Mouse (Mus musculus): ENCODE measurements around the gene BC017158.
"Not testable (repeated sequence)": the region's sequence is repeated elsewhere in the genome, so short reads cannot be mapped to it uniquely, and the experiment has no call there.

BC017158 gene

DNA sequence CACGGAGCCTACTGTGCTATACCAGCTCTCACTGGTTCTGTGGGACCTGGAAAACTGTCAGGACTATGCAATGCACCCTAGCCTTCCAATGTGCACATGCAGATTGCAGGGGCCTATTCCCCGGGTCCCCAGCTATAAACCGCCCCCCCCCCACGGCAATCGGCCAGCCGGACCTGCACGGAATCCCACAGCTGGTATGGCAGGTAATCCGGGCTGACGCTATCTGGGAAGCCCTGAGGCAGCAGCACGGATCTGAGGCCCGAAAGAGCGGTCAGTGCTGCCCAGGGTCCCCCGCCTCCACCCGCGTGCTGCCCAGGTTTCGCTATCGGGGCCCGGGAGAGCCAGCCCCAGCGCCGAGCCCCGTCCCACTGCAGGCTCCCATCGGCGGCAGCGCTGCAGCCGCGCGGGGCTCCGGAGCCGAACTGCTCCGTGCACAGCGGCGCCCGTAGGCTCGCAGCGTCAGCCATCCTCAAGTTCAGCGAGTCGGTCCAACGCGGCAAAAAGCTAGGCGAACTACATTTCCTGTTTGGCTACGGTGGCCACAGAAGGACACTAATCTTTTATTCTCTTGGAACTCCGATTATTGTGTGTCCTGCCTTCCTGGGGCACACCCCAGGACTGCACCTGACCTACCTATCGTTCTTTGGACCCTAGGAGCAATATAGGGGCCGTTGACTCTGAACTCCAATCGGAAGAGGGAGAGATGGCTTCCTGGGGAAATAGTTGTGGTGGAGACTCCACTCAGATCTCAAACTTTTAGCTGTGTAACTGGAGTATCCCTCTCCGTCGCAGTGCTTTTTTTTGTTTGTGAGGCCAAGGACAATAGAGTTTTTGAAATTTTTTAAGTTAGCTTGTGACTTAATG lies at the start of gene BC017158:
TSS of gene BC017158 (minus strand) at position 554 of the 864 bp plus-strand sequence.
- peaks cover 13% of the 10 kb centered on the region for H3K27me3 ChIP-seq (ENCODE audit: insufficient read depth, low read length)
- H3K4me3 ChIP-seq (replicated peaks; ENCODE audit: low read length) = peak within 1 kb of the TSS; percentile 90
- peaks cover 24% of the 10 kb centered on the region for H3K4me1 ChIP-seq (replicated peaks; ENCODE audit: low read depth, low read length)
- TF ChIP-seq NANOG (IDR thresholded peaks at IDR 0.05; ENCODE audit: borderline replicate concordance, low read length) = no peak
- TF ChIP-seq POU5F1 (IDR thresholded peaks at IDR 0.05; ENCODE audit: borderline replicate concordance, low read length) = no peak
- no peak for TF ChIP-seq CTCF (conservative IDR thresholded peaks at IDR 0.05; ENCODE audit: low read length)
- H3K9me3 ChIP-seq (ENCODE audit: low read length) = no peaks in the 10 kb centered on the region
- peaks cover 17% of the 10 kb centered on the region for H3K36me3 ChIP-seq (ENCODE audit: insufficient read depth, low read length)

- Histone ChIP-seq H3K9me3 (ENCODE audit: low read length) (no peaks in the 10 kb centered on the region; the same call in 1 of the 2 replicates), H3K27me3 (ENCODE audit: insufficient read depth, low read length) (peaks cover 6% of the 10 kb centered on the region; the same call in 1 of the 2 replicates), H3K4me1 (replicated peaks; ENCODE audit: low read depth, low read length) (no peaks in the 10 kb centered on the region), H3K4me3 (replicated peaks; ENCODE audit: low read length) (no peak overlapping the region), H3K36me3 (ENCODE audit: insufficient read depth, low read length) (no peaks in the 10 kb centered on the region)
- TF ChIP-seq CTCF (conservative IDR thresholded peaks at IDR 0.05; ENCODE audit: low read length) = no peak
- no peak for TF ChIP-seq NANOG (IDR thresholded peaks at IDR 0.05; ENCODE audit: borderline replicate concordance, low read length)
- no peak for TF ChIP-seq POU5F1 (IDR thresholded peaks at IDR 0.05; ENCODE audit: borderline replicate concordance, low read length)
Observed at GRCm38 (mm10) chr7:128346991-128347390, 49.0 kb upstream of the BC017158 start.

GRCm38 (mm10) chr7:128346522-128346921 lies 48.6 kb upstream of the BC017158 start:
- H3K36me3 ChIP-seq (ENCODE audit: insufficient read depth, low read length) = no peaks in the 10 kb centered on the region
- H3K27me3 ChIP-seq (ENCODE audit: insufficient read depth, low read length) = peaks cover 6% of the 10 kb centered on the region; the same call in 1 of the 2 replicates
- H3K4me1 ChIP-seq (replicated peaks; ENCODE audit: low read depth, low read length) = no peaks in the 10 kb centered on the region
- no peaks in the 10 kb centered on the region; the same call in 1 of the 2 replicates for H3K9me3 ChIP-seq (ENCODE audit: low read length)
- no peak overlapping the region for H3K4me3 ChIP-seq (replicated peaks; ENCODE audit: low read length)
- TF ChIP-seq POU5F1 (IDR thresholded peaks at IDR 0.05; ENCODE audit: borderline replicate concordance, low read length) = no peak
- no peak for TF ChIP-seq NANOG (IDR thresholded peaks at IDR 0.05; ENCODE audit: borderline replicate concordance, low read length)
- no peak for TF ChIP-seq CTCF (conservative IDR thresholded peaks at IDR 0.05; ENCODE audit: low read length)

DNA sequence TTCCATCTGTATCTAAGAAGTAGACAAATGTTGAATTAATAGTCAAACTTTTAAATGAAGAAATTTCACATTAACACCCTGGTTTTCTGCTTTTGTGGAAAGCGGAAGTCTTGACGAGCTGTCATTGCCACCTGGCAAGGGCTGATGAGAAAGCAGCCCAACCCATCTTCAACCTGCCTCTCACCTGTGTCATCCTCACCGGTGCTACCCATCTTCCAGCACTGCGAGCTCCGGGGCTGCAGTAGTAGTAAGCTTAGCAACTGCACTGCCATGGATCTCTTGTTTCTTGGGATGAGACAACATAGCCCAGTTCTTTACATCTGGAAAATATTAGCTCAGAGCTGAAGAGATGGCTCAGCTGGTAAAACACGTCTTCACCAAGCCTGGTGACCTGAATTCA lies 47.7 kb upstream of the BC017158 start:
- H3K36me3 ChIP-seq (ENCODE audit: insufficient read depth, low read length) = no peaks in the 10 kb centered on the region
- H3K4me3 ChIP-seq (replicated peaks; ENCODE audit: low read length) = no peak overlapping the region
- H3K9me3 ChIP-seq (ENCODE audit: low read length) = no peaks in the 10 kb centered on the region; the same call in 1 of the 2 replicates
- TF ChIP-seq NANOG (IDR thresholded peaks at IDR 0.05; ENCODE audit: borderline replicate concordance, low read length) = no peak
- TF ChIP-seq POU5F1 (IDR thresholded peaks at IDR 0.05; ENCODE audit: borderline replicate concordance, low read length) = no peak
- no peak for TF ChIP-seq CTCF (conservative IDR thresholded peaks at IDR 0.05; ENCODE audit: low read length)
- H3K27me3 ChIP-seq (ENCODE audit: insufficient read depth, low read length) = peaks cover 6% of the 10 kb centered on the region; the same call in 1 of the 2 replicates
- H3K4me1 ChIP-seq (replicated peaks; ENCODE audit: low read depth, low read length) = no peaks in the 10 kb centered on the region

GRCm38 (mm10) chr7:128344928-128345653 lies 47.1 kb upstream of the BC017158 start:
- Histone ChIP-seq H3K36me3 (ENCODE audit: insufficient read depth, low read length) (no peaks in the 10 kb centered on the region), H3K27me3 (ENCODE audit: insufficient read depth, low read length) (peaks cover 6% of the 10 kb centered on the region; the same call in 1 of the 2 replicates), H3K9me3 (ENCODE audit: low read length) (no peaks in the 10 kb centered on the region; the same call in 1 of the 2 replicates), H3K4me3 (replicated peaks; ENCODE audit: low read length) (no peak overlapping the region), H3K4me1 (replicated peaks; ENCODE audit: low read depth, low read length) (no peaks in the 10 kb centered on the region)
- TF ChIP-seq POU5F1 (IDR thresholded peaks at IDR 0.05; ENCODE audit: borderline replicate concordance, low read length) (no peak), CTCF (conservative IDR thresholded peaks at IDR 0.05; ENCODE audit: low read length) (peak; percentile 99), NANOG (IDR thresholded peaks at IDR 0.05; ENCODE audit: borderline replicate concordance, low read length) (no peak)

- Histone ChIP-seq H3K4me3 (replicated peaks; ENCODE audit: low read length) (no peak overlapping the region), H3K27me3 (ENCODE audit: insufficient read depth, low read length) (peaks cover 6% of the 10 kb centered on the region; the same call in 1 of the 2 replicates), H3K36me3 (ENCODE audit: insufficient read depth, low read length) (no peaks in the 10 kb centered on the region), H3K9me3 (ENCODE audit: low read length) (no peaks in the 10 kb centered on the region; the same call in 1 of the 2 replicates), H3K4me1 (replicated peaks; ENCODE audit: low read depth, low read length) (no peaks in the 10 kb centered on the region)
- TF ChIP-seq NANOG (IDR thresholded peaks at IDR 0.05; ENCODE audit: borderline replicate concordance, low read length) (no peak), POU5F1 (IDR thresholded peaks at IDR 0.05; ENCODE audit: borderline replicate concordance, low read length) (no peak), CTCF (conservative IDR thresholded peaks at IDR 0.05; ENCODE audit: low read length) (no peak)
Observed at GRCm38 (mm10) chr7:128344488-128344887, 46.5 kb upstream of the BC017158 start.

DNA sequence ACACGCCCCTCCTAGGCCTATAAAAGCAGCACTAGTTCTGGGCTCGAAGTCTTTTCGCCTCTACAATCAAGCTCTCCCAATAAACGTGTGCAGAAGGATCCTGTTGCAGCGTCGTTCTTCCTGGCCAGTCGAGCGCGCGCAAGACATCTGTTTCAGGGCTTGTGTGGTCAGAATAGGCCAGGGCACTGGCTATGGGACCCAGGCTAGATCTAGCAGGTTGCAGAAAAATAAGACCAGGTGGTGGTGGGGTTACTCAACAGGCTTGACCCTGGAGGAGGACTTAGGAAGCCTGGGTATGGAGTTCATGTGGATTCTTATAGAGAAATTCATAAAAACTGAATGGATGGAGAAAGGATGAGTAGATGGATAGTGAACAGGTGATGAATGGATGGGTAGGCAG lies 44.7 kb upstream of the BC017158 start:
- not testable (repeated sequence) for H3K27me3 ChIP-seq (ENCODE audit: insufficient read depth, low read length); H3K4me1 ChIP-seq (replicated peaks; ENCODE audit: low read depth, low read length); H3K9me3 ChIP-seq (ENCODE audit: low read length); H3K36me3 ChIP-seq (ENCODE audit: insufficient read depth, low read length); H3K4me3 ChIP-seq (replicated peaks; ENCODE audit: low read length)

DNA sequence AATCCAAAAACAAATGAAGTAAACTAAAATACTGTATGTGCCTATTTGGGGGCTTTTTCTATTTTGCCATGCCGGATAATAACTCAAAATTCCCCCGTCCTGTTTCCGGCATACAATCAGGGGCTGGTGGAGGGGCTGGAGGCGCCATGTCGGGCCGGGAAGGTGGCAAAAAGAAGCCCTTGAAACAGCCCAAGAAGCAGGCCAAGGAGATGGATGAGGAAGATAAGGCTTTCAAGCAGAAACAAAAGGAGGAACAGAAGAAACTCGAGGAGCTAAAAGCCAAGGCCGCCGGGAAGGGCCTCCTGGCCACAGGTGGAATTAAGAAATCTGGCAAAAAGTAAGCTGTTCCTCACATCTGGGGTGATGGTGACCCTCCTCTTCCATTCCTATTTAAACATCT lies 42.4 kb upstream of the BC017158 start:
- not testable (repeated sequence) for H3K4me1 ChIP-seq (replicated peaks; ENCODE audit: low read depth, low read length); H3K36me3 ChIP-seq (ENCODE audit: insufficient read depth, low read length); H3K27me3 ChIP-seq (ENCODE audit: insufficient read depth, low read length); H3K4me3 ChIP-seq (replicated peaks; ENCODE audit: low read length); H3K9me3 ChIP-seq (ENCODE audit: low read length)

Data from E14TG2a.4 (cell line).